Mouse (Mus musculus): ENCODE results near the gene Il11. TPM values are rescaled to one million over a fixed set of nuclear protein-coding genes. Genes with fewer than 3 reads are reported as not detected.

The Il11 gene
- polyA plus RNA-seq (2014; fragmentation: Illumina TruSeq; extraction: RNeasy Lipid Tissue Mini Kit (QIAGEN cat#74804); ENCODE audit: low read depth, low replicate concordance), result 0.32 TPM

DNA sequence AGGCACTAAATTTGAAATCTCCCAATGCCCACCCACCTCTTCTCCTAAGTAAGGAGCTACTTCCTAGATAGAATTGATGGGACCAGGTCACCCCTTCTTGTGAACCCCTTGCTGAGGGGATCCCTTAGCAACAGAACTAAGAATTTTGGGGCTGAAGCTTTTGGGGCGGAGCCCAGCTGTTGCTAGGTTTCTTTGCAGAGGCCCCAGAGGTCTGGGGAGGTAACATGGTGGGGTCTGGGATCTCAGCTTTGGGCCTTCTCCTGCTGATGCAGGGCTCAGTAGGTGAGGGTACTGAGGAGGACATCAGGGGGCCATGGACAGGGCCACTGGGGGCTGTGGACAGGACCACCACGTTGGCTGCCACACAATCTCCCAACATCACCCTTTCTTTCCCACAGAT is at the start of gene Il11, which contains the start of gene Tmem190:
TSS of gene Il11 (minus strand) at position 101 of the 400 bp plus-strand sequence.
TSS of gene Tmem190 (plus strand) at position 179 of the 400 bp plus-strand sequence.

DNA sequence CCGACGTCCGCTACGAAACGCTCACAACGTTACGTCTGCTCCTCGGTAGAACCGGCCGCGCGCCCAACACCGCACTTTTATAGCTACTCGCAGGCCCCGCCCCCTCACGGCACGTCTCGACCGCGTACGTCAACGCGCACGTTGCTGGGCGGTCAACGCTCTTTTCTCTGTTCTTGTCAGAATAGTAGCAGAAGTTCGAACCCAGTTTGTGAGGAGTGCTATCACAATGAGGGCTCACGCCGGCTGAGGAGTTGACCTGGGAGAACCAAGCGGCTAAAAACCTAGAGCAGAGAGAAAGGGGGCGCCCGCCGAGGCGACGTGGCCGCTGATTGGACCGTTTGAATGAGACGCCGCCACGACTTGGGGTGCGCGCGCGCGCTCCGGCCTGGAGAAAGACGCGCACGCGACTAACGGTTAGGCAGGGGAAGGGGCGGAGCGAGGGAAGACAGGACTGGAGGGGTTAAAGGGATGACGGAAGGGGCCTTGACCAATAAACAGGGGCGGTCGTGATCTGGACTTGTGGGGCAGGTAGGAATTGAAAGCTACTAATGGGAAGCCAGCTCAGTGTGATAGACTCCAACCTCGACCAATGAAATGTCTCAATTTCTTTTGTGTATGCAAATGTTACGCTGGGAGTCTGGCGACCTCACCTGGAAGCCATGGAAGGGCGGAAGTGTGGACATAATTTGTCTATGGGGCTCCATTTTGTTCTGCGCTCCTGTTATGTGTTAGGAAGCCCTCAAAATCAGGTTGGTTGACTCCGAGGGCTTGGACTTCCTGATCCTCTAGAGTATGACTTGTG is 29.8 kb upstream of the Il11 start, which contains the start of gene Ube2s:
TSS of gene Ube2s (minus strand) at position 288 of the 802 bp plus-strand sequence.

DNA sequence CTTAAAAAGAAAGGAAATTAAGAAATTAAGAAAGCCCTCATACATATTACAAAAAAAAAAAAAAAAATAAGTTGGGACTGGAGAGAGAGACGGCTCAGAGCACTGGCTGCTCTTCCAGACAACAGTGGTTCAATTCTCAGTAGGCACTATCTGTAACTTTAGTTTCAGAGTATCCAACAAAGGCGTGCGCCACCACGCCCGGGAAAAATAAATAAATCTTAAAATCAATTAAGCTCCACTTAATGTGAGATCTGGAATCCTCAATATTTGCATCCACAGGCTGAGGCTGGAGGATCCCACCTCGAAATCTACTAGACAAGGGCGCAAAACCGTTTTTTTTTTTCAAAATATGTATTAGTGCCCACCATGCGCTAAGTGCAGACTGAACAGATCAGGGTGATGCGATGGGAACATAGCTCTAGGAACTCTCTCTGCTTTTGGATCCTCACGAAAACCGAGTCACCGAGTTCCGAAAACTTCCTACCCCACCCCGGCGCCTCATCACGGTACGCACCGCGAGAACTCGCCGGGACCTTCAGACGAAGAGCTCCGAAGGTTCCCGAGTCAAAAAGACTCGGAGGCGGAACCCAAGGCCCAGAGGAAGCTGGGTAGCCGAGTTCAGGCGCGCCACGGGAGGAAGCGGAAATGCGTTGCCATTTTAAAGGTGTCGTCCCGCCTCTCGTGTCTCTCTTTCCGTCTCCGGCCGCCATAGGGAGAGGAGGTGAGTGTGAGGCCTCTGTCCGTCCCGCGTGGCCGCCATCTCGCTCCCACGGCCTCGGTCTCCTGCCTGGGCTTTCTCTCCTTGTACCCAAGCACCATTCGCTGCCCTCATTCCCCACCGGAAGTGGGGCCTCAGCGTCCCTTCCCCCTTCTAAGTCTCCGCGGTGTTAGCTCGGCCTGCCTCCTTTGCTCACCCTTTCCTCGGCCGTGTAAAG is 9.9 kb upstream of the Il11 start, which contains the start of gene Rpl28:
TSS of gene Rpl28 (plus strand) at position 597 of the 935 bp plus-strand sequence.

GRCm38 (mm10) chr7:4789436-4789935 is 6.8 kb upstream of the Il11 start, which contains the start of gene Tmem238:
Tmem238 (minus strand) TSS chr7:4789656.

DNA sequence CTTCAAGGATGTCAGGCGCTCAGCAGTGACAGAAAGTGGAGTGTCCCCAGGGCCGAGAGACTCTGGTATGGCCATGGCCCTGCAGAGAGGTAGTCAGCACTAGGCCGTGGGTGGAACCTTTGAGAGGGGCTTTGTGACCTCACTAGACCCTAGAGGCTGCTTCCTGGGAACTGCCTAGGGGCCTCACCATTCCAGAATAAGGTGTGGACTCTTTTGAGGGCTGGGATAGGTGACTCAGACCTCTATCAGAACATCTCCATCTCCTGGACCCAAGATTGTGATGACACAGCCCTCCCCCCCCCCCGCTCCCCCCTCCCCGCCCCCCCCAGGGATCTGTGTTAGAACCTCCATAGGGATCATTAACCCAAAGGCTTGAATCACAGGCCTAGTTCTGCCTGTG is 11.5 kb downstream of the Il11 start, which contains the start of gene Fam71e2:
TSS of gene Fam71e2 (minus strand) at position 101 of the 400 bp plus-strand sequence.

DNA sequence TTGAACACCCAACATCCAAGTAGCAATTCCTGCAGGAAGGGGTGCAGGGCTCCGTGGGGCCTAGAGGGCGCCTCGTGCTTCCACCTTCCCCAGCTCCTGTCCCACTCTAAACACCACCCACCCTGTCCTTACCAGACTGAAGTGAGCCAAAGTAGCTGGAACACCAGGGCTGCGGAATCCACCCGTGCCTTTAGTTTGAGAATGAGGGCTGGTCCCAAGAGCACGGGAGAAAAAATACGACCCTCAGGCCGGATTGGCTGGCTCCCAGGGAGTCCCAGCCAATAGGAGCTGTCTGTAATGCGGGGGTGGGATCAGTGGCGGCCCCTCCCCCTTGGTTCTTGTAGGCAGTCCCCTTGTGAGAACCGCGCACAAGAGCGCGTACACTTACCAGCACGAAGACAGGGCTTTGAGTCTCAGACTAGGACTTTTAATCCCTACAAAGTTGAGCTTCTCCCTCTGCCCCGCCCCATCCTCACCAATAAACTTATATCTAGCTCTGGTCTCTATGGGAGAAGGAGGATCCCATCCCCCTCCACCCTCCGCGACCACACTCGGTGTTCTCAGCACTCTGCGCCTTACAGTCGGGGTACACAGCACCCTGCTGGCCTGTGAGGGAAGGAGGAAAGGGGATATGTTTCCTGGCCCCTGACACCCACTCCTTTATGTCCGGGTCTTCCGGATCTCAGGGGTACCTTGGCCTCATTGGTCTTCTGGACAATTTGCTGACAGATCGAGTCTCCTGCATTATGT is 29.7 kb downstream of the Il11 start, which contains the start of gene Cox6b2:
TSS of gene Cox6b2 (minus strand) at position 274 of the 750 bp plus-strand sequence.

DNA sequence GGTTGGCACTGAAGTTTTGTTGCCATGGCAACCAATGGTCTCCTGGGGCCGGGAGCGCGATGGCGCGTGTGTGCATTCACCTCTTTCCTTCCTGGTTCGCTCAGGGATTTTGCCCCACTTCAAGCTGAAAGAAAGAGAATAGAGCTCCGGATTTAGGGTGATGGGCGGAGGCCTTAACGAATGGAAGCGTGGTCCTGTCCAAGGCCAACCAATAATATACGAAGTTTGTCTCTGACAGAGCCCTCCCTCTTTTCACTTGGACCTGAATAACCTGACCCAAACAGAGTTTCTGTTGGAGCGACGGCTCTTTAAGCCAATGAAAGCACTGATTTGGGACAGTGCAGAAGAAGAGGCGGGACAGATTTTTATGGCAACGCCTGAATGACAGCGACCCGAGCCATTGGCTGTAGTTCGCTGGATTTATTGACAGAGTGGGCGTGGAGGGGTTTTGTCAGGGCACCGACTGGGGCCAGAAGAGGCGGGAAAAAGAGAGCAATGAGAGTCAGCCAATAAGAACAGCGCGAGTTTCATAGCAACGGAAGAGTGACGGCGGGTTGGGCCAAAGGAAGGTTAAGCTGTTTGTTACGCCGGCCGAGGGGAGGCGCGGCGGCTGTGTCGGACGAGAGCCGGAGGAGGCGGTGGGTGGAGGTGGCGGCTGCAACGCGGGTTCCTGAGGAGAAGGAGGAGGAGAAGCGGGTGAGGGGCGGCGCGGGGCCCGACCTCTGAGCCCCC is 42.9 kb downstream of the Il11 start, which contains the start of gene Kmt5c:
TSS of gene Kmt5c (plus strand) at position 572 of the 732 bp plus-strand sequence.

GRCm38 (mm10) chr7:4725169-4725568 is 57.5 kb downstream of the Il11 start, which contains the start of gene Tmem150b:
Tmem150b (minus strand) TSS chr7:4725249.

Other genes starting within 250 kb of the Il11 start
- gene Syt5, start 235.3 kb downstream of the Il11 start, polyA plus RNA-seq (2014; fragmentation: Illumina TruSeq; extraction: RNeasy Lipid Tissue Mini Kit (QIAGEN cat#74804); ENCODE audit: low read depth, low replicate concordance), result 0.65 TPM
- not detected for gene Ptprh, start 178.8 kb downstream of the Il11 start, polyA plus RNA-seq (2014; fragmentation: Illumina TruSeq; extraction: RNeasy Lipid Tissue Mini Kit (QIAGEN cat#74804); ENCODE audit: low read depth, low replicate concordance)
- 8.1 TPM for gene Tmem86b, start 151.4 kb downstream of the Il11 start, polyA plus RNA-seq (2014; fragmentation: Illumina TruSeq; extraction: RNeasy Lipid Tissue Mini Kit (QIAGEN cat#74804); ENCODE audit: low read depth, low replicate concordance)
- 72.5 TPM for gene Ppp6r1, start 123.8 kb downstream of the Il11 start, polyA plus RNA-seq (2014; fragmentation: Illumina TruSeq; extraction: RNeasy Lipid Tissue Mini Kit (QIAGEN cat#74804); ENCODE audit: low read depth, low replicate concordance)
- 25.7 TPM for gene Hspbp1, start 97.8 kb downstream of the Il11 start, polyA plus RNA-seq (2014; fragmentation: Illumina TruSeq; extraction: RNeasy Lipid Tissue Mini Kit (QIAGEN cat#74804); ENCODE audit: low read depth, low replicate concordance)
- gene Brsk1, start 92.3 kb downstream of the Il11 start, polyA plus RNA-seq (2014; fragmentation: Illumina TruSeq; extraction: RNeasy Lipid Tissue Mini Kit (QIAGEN cat#74804); ENCODE audit: low read depth, low replicate concordance), result 3.5 TPM
- gene Tmem150b, start 57.6 kb downstream of the Il11 start, polyA plus RNA-seq (2014; fragmentation: Illumina TruSeq; extraction: RNeasy Lipid Tissue Mini Kit (QIAGEN cat#74804); ENCODE audit: low read depth, low replicate concordance), result 0.60 TPM
- 49.2 TPM for gene Kmt5c, start 42.7 kb downstream of the Il11 start, polyA plus RNA-seq (2014; fragmentation: Illumina TruSeq; extraction: RNeasy Lipid Tissue Mini Kit (QIAGEN cat#74804); ENCODE audit: low read depth, low replicate concordance)
- gene Cox6b2, start 29.8 kb downstream of the Il11 start, polyA plus RNA-seq (2014; fragmentation: Illumina TruSeq; extraction: RNeasy Lipid Tissue Mini Kit (QIAGEN cat#74804); ENCODE audit: low read depth, low replicate concordance), result 28.9 TPM
- gene Fam71e2, start 11.6 kb downstream of the Il11 start, polyA plus RNA-seq (2014; fragmentation: Illumina TruSeq; extraction: RNeasy Lipid Tissue Mini Kit (QIAGEN cat#74804); ENCODE audit: low read depth, low replicate concordance), result 3.3 TPM
- 2.2 TPM for gene Tmem190, start 78 bp upstream of the Il11 start, polyA plus RNA-seq (2014; fragmentation: Illumina TruSeq; extraction: RNeasy Lipid Tissue Mini Kit (QIAGEN cat#74804); ENCODE audit: low read depth, low replicate concordance)
- gene Tmem238, start 6.8 kb upstream of the Il11 start, polyA plus RNA-seq (2014; fragmentation: Illumina TruSeq; extraction: RNeasy Lipid Tissue Mini Kit (QIAGEN cat#74804); ENCODE audit: low read depth, low replicate concordance), result 6.7 TPM
- 632 TPM for gene Rpl28, start 10.0 kb upstream of the Il11 start, polyA plus RNA-seq (2014; fragmentation: Illumina TruSeq; extraction: RNeasy Lipid Tissue Mini Kit (QIAGEN cat#74804); ENCODE audit: low read depth, low replicate concordance)
- gene Ube2s, start 29.7 kb upstream of the Il11 start, polyA plus RNA-seq (2014; fragmentation: Illumina TruSeq; extraction: RNeasy Lipid Tissue Mini Kit (QIAGEN cat#74804); ENCODE audit: low read depth, low replicate concordance), result 108 TPM
- gene Shisa7, start 61.8 kb upstream of the Il11 start, polyA plus RNA-seq (2014; fragmentation: Illumina TruSeq; extraction: RNeasy Lipid Tissue Mini Kit (QIAGEN cat#74804); ENCODE audit: low read depth, low replicate concordance), result 1.9 TPM
- 29.3 TPM for gene Isoc2b, start 87.4 kb upstream of the Il11 start, polyA plus RNA-seq (2014; fragmentation: Illumina TruSeq; extraction: RNeasy Lipid Tissue Mini Kit (QIAGEN cat#74804); ENCODE audit: low read depth, low replicate concordance)
- 35.3 TPM for gene Isoc2a, start 94.3 kb upstream of the Il11 start, polyA plus RNA-seq (2014; fragmentation: Illumina TruSeq; extraction: RNeasy Lipid Tissue Mini Kit (QIAGEN cat#74804); ENCODE audit: low read depth, low replicate concordance)
- gene Gm36210, start 123.7 kb upstream of the Il11 start, polyA plus RNA-seq (2014; fragmentation: Illumina TruSeq; extraction: RNeasy Lipid Tissue Mini Kit (QIAGEN cat#74804); ENCODE audit: low read depth, low replicate concordance), result not detected
- gene Zfp628, start 132.4 kb upstream of the Il11 start, polyA plus RNA-seq (2014; fragmentation: Illumina TruSeq; extraction: RNeasy Lipid Tissue Mini Kit (QIAGEN cat#74804); ENCODE audit: low read depth, low replicate concordance), result 6.5 TPM
- 5.1 TPM for gene Nat14, start 139.2 kb upstream of the Il11 start, polyA plus RNA-seq (2014; fragmentation: Illumina TruSeq; extraction: RNeasy Lipid Tissue Mini Kit (QIAGEN cat#74804); ENCODE audit: low read depth, low replicate concordance)
- gene Ssc5d, start 142.9 kb upstream of the Il11 start, polyA plus RNA-seq (2014; fragmentation: Illumina TruSeq; extraction: RNeasy Lipid Tissue Mini Kit (QIAGEN cat#74804); ENCODE audit: low read depth, low replicate concordance), result 12.2 TPM
- 1.8 TPM for gene Sbk2, start 181.5 kb upstream of the Il11 start, polyA plus RNA-seq (2014; fragmentation: Illumina TruSeq; extraction: RNeasy Lipid Tissue Mini Kit (QIAGEN cat#74804); ENCODE audit: low read depth, low replicate concordance)
- gene Sbk3, start 188.3 kb upstream of the Il11 start, polyA plus RNA-seq (2014; fragmentation: Illumina TruSeq; extraction: RNeasy Lipid Tissue Mini Kit (QIAGEN cat#74804); ENCODE audit: low read depth, low replicate concordance), result 0.24 TPM
- 31.4 TPM for gene Zfp579, start 213.3 kb upstream of the Il11 start, polyA plus RNA-seq (2014; fragmentation: Illumina TruSeq; extraction: RNeasy Lipid Tissue Mini Kit (QIAGEN cat#74804); ENCODE audit: low read depth, low replicate concordance)
- 17.1 TPM for gene Zfp524, start 231.6 kb upstream of the Il11 start, polyA plus RNA-seq (2014; fragmentation: Illumina TruSeq; extraction: RNeasy Lipid Tissue Mini Kit (QIAGEN cat#74804); ENCODE audit: low read depth, low replicate concordance)
- gene Fiz1, start 231.8 kb upstream of the Il11 start, polyA plus RNA-seq (2014; fragmentation: Illumina TruSeq; extraction: RNeasy Lipid Tissue Mini Kit (QIAGEN cat#74804); ENCODE audit: low read depth, low replicate concordance), result 19.0 TPM
- not detected for gene Gm44973, start 232.6 kb upstream of the Il11 start, polyA plus RNA-seq (2014; fragmentation: Illumina TruSeq; extraction: RNeasy Lipid Tissue Mini Kit (QIAGEN cat#74804); ENCODE audit: low read depth, low replicate concordance)
- gene Zfp865, start 237.5 kb upstream of the Il11 start, polyA plus RNA-seq (2014; fragmentation: Illumina TruSeq; extraction: RNeasy Lipid Tissue Mini Kit (QIAGEN cat#74804); ENCODE audit: low read depth, low replicate concordance), result 20.8 TPM
- gene Ccdc106, start 237.7 kb upstream of the Il11 start, polyA plus RNA-seq (2014; fragmentation: Illumina TruSeq; extraction: RNeasy Lipid Tissue Mini Kit (QIAGEN cat#74804); ENCODE audit: low read depth, low replicate concordance), result 3.0 TPM

All from adipose tissue, adult 10 weeks (tissue).